Mouse (Mus musculus): ENCODE measurements around the gene Tax1bp3. TPM values are rescaled to one million over a fixed set of nuclear protein-coding genes. Genes with fewer than 3 reads are reported as not detected.

The Tax1bp3 gene
- total RNA-seq, 1 experiment from 2014 or later = 17.1 TPM

GRCm38 (mm10) chr11:73219671-73220070, 42.8 kb downstream of the Tax1bp3 start:
- ATAC-seq (ENCODE audit: extremely low read depth, insufficient number of reproducible peaks, low FRiP score, poor library complexity, severe bottlenecking) = no peak

GRCm38 (mm10) chr11:73220651-73221050, 43.8 kb downstream of the Tax1bp3 start:
- no peak for ATAC-seq (ENCODE audit: extremely low read depth, insufficient number of reproducible peaks, low FRiP score, poor library complexity, severe bottlenecking)

DNA sequence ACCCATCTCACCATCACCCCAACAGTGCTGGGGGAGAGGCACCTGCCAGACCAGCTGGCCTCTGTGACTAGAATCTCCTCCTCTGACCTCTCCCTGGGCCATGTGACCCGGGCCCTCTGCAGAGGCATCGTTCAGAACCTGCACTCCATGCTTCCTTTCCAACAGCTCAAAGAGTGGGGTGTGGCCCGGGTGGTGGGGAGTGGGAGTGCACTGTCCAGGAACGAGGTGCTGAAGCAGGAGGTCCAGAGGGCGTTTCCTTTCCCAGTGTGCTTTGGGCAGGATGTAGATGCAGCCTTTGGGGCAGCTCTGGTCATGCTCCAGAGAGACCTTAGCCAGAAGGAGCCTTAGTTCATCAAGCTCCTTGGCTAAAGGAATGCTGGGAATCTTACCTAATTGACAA, 46.0 kb downstream of the Tax1bp3 start:
- no peak for ATAC-seq (ENCODE audit: extremely low read depth, insufficient number of reproducible peaks, low FRiP score, poor library complexity, severe bottlenecking)

DNA sequence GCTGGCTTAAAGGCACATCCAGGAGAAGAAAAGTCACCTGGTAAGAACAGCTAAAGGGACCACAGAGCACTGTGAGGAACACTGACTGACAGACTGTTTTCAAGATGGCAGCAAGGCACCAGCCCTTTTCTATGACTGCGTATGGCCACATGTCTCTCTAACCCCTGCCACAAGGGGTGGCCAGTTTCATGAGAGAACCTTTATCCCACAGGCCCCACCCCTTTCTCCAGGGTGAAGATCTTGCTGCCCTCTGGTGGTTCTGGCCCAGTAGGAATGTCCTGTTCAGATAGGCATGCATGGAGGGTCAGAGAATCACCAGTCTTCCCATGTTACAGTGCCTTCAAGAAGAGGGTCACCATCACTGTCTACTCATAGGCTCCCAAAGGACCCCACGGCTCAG, 47.1 kb downstream of the Tax1bp3 start:
- ATAC-seq (ENCODE audit: extremely low read depth, insufficient number of reproducible peaks, low FRiP score, poor library complexity, severe bottlenecking) = no peak

DNA sequence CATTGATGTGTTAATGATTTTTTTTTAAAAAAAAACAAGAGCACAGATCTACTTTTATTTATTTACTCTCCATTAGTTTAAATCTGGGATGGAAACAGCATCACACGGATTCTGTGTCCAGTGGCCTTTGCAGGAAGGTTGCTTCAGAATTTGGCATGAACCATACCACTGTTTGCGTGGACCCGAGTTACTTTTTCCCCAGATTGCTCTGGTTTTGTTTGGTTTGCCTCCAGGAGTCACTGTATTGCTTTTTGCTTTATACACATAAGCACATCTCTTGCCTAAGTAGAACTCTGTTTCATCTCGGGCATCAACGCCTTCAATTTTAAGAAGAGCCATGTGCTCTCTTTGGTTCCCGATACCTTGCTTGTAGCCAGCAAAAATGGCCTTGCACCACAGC, 49.0 kb downstream of the Tax1bp3 start:
- ATAC-seq (ENCODE audit: extremely low read depth, insufficient number of reproducible peaks, low FRiP score, poor library complexity, severe bottlenecking) = no peak

DNA sequence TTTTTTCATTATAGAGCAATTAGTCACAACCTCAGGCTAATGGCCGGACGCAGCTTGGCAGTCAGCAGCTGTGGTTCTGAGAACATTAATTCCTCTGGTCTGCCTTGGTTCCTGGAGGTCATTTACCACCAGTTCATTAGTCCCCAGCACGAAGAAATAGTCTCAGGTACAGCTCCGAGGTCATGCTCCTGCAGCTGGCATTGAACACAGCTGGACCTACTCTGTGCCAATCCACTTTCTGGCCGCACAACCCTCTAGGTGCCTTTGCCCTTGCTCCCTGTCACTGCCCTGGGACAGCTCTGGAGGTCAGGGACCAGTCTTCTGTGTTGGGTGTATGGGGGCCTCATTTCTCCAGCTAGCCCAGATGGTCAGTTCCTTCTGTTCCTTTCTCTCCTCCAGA, 52.0 kb downstream of the Tax1bp3 start:
- ATAC-seq (ENCODE audit: extremely low read depth, insufficient number of reproducible peaks, low FRiP score, poor library complexity, severe bottlenecking) = no peak

DNA sequence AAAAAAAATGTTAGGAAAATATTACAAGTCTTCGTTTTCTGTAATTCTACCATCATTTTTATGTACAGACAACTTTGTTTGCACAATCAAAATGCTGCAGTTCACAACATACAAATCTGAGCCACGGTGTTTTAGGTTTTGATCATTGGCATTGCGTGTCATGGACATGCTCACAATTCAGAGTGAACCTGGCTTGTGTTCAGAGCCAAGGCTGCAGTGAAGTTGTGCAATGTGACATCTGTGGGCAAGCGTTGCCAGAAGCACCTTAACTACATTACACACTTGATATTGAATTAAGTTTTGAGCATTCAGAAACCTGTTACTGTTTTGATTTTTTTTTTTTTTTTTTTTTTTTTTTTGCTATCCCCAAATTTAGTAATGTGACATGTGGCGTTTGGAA, 53.2 kb downstream of the Tax1bp3 start:
- no peak for ATAC-seq (ENCODE audit: extremely low read depth, insufficient number of reproducible peaks, low FRiP score, poor library complexity, severe bottlenecking)

DNA sequence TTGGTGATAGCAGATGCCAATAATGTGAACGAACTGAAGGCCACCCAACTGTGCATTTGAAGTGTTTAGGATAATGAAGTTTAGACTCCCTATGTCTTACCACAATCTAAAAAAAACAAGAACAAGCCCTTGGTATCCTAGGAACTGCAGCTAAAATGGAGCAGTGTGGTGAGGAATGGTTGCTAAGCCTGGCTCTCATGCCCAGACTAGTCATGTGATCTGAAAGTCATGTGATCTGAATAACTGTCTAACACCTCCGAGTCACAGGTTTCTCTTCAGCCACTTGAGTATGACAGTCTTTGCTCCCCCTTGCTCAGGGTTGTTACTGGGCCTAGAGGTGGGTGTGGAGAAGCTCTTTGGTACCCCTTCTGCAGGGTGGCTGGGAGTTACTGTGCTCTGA, 55.6 kb downstream of the Tax1bp3 start:
- no peak for ATAC-seq (ENCODE audit: extremely low read depth, insufficient number of reproducible peaks, low FRiP score, poor library complexity, severe bottlenecking)

Other genes with a start within 250 kb of the Tax1bp3 start
- 240 and 251 TPM in 2 replicates for gene Atp2a3, start 215.9 kb upstream of the Tax1bp3 start, total RNA-seq (2017)
- 2.4 and 2.6 TPM in 2 replicates for gene P2rx1, start 178.0 kb upstream of the Tax1bp3 start, total RNA-seq (2017)
- 5.1 and 6.3 TPM in 2 replicates for gene Camkk1, start 158.1 kb upstream of the Tax1bp3 start, total RNA-seq (2017)
- 17.4 and 18.7 TPM in 2 replicates for gene Ncbp3, start 129.3 kb upstream of the Tax1bp3 start, total RNA-seq (2017)
- gene Itgae, start 86.5 kb upstream of the Tax1bp3 start, total RNA-seq (2017) = 7.6 and 8.5 TPM in 2 replicates
- 3.9 and 4.3 TPM in 2 replicates for gene Haspin, start 38.8 kb upstream of the Tax1bp3 start, total RNA-seq (2017)
- gene P2rx5, start 16.7 kb upstream of the Tax1bp3 start, total RNA-seq (2017) = not detected in 2 replicates
- 15.4 and 17.8 TPM in 2 replicates for gene Emc6, start within 50 bp of the Tax1bp3 start, total RNA-seq (2017)
- 15.7 and 19.0 TPM in 2 replicates for gene Ctns, start 22.0 kb downstream of the Tax1bp3 start, total RNA-seq (2017)
- 1.4 and 2.4 TPM in 2 replicates for gene Shpk, start 22.4 kb downstream of the Tax1bp3 start, total RNA-seq (2017)
- not detected in 2 replicates for gene Trpv1, start 57.2 kb downstream of the Tax1bp3 start, total RNA-seq (2017)
- gene Trpv3, start 90.3 kb downstream of the Tax1bp3 start, total RNA-seq (2017) = 0.12 TPM in 1 of 2 replicates, not detected in the other
- 1.9 TPM in 1 of 2 replicates, not detected in the other for gene Aspa, start 152.5 kb downstream of the Tax1bp3 start, total RNA-seq (2017)
- gene Gm49340, start 152.7 kb downstream of the Tax1bp3 start, total RNA-seq (2017) = not detected in 2 replicates
- not detected in 2 replicates for gene Spata22, start 152.7 kb downstream of the Tax1bp3 start, total RNA-seq (2017)
- gene Olfr20, start 173.7 kb downstream of the Tax1bp3 start, total RNA-seq (2017) = not detected in 2 replicates
- gene Olfr376, start 194.2 kb downstream of the Tax1bp3 start, total RNA-seq (2017) = not detected in 2 replicates
- gene Olfr1, start 222.5 kb downstream of the Tax1bp3 start, total RNA-seq (2017) = not detected in 2 replicates

Data from neutrophil, adult 5-6 weeks (primary cell).